Mouse (Mus musculus) embryonic facial prominence, embryonic 14.5 days (tissue): Measurements from ENCODE around the gene Pimreg. TPM values are rescaled to one million over a fixed set of nuclear protein-coding genes. Genes with fewer than 3 reads are reported as not detected.

Source experiments
- polyA plus RNA-seq: library from polyadenylated mRNA; unstranded; fragments of >200 nt; fragmentation: Nextera tagmentation; extraction: Ambion mirVana; gene quantifications from 2 replicates; pipeline ENCODE4 v1.2.1, GENCODE M21; 2014

Gene Pimreg
- polyA plus RNA-seq, 1 experiment from 2014 or later: 77.9 TPM

Other genes starting within 250 kb of the Pimreg start
- 0.11 and 0.42 TPM in 2 replicates for gene Aipl1, start 4.5 kb upstream of the Pimreg start, polyA plus RNA-seq
- 0.89 and 0.96 TPM in 2 replicates for gene Pitpnm3, start 93.7 kb downstream of the Pimreg start, polyA plus RNA-seq
- gene Gm43951, start 164.8 kb downstream of the Pimreg start, polyA plus RNA-seq: 0.13 and 0.15 TPM in 2 replicates
- 9.0 and 11.8 TPM in 2 replicates for gene 4933427D14Rik, start 165.4 kb downstream of the Pimreg start, polyA plus RNA-seq
- gene Txndc17, start 165.5 kb downstream of the Pimreg start, polyA plus RNA-seq: 197 and 203 TPM in 2 replicates
- gene Med31, start 173.6 kb downstream of the Pimreg start, polyA plus RNA-seq: 40.6 and 42.0 TPM in 2 replicates
- gene Slc13a5, start 225.2 kb downstream of the Pimreg start, polyA plus RNA-seq: 8.3 and 14.0 TPM in 2 replicates